Mouse (Mus musculus) liver (tissue): ENCODE measurements around the gene Ptch1.
A peak's percentile ranks its signal among the peaks of the same experiment; 100 is the strongest.

Experiments
- DNase-seq: peaks from one replicate; pipeline ENCODE4 v3.0.0-alpha.2; 2020; ENCODE audit warnings: mixed read lengths

Ptch1 gene

GRCm38 (mm10) chr13:63573256-63573835, at the start of gene Ptch1:
TSS of gene Ptch1 (minus strand) at chr13:63573598.
- DNase-seq, result peak; percentile 11

GRCm38 (mm10) chr13:63621301-63621700, 47.9 kb upstream of the Ptch1 start:
- no peak for DNase-seq

- no peak for DNase-seq
Measured at GRCm38 (mm10) chr13:63613201-63613600, 39.8 kb upstream of the Ptch1 start.

GRCm38 (mm10) chr13:63609734-63610133, 36.3 kb upstream of the Ptch1 start:
- DNase-seq, result peak; percentile 7

GRCm38 (mm10) chr13:63597593-63597992, 24.2 kb upstream of the Ptch1 start:
- no peak for DNase-seq

- DNase-seq, result no peak
Measured at GRCm38 (mm10) chr13:63595869-63596268, 22.5 kb upstream of the Ptch1 start.

GRCm38 (mm10) chr13:63593469-63594050, 20.2 kb upstream of the Ptch1 start:
- no peak for DNase-seq

GRCm38 (mm10) chr13:63592755-63593154, 19.4 kb upstream of the Ptch1 start:
- DNase-seq, result no peak

- DNase-seq, result no peak
Measured at GRCm38 (mm10) chr13:63574601-63575000, 1.2 kb upstream of the Ptch1 start.

- no peak for DNase-seq
Measured at GRCm38 (mm10) chr13:63572453-63573255, 744 bp downstream of the Ptch1 start.

- no peak for DNase-seq
Measured at GRCm38 (mm10) chr13:63572111-63572452, 1.3 kb downstream of the Ptch1 start.

- no peak for DNase-seq
Measured at GRCm38 (mm10) chr13:63570456-63570855, 2.9 kb downstream of the Ptch1 start.

- DNase-seq, result no peak
Measured at GRCm38 (mm10) chr13:63569396-63569756, 4.0 kb downstream of the Ptch1 start.

- DNase-seq, result no peak
Measured at GRCm38 (mm10) chr13:63568741-63569395, 4.5 kb downstream of the Ptch1 start.

GRCm38 (mm10) chr13:63568306-63568705, 5.1 kb downstream of the Ptch1 start:
- no peak for DNase-seq

- DNase-seq, result peak; percentile 93
Measured at GRCm38 (mm10) chr13:63567677-63568293, 5.6 kb downstream of the Ptch1 start.

- DNase-seq, result peak; percentile 88
Measured at GRCm38 (mm10) chr13:63566018-63567015, 7.1 kb downstream of the Ptch1 start.

GRCm38 (mm10) chr13:63565320-63566017, 7.9 kb downstream of the Ptch1 start:
- peak; percentile 54 for DNase-seq

GRCm38 (mm10) chr13:63564626-63565319, 8.6 kb downstream of the Ptch1 start:
- peak; percentile 72 for DNase-seq

GRCm38 (mm10) chr13:63563781-63564625, 9.4 kb downstream of the Ptch1 start:
- peak; percentile 53 for DNase-seq
